ENCODE assay signal across 19 mouse cellular contexts in the genomic region with DNA sequence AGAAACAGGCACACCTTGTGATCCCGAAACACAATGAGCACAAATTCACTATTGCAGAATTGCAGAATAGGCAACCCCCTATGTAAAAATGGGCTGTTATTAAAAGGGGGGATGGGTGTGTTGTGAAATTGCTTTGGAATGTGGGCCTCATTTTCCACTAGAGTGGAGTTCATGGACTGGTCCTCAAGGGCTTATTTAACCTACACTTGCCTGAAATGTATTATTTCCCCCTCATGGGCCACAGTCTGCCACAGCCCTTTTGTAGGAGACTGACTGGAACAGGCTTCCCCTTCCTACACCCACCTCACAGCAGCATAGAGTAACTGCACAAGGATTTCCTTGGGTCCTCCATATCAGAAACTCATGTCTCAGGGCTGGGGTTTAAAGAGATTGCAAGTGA.
DNase-seq lines count a peak whose midpoint lies in the region; ATAC-seq and TF ChIP-seq lines count a peak whose summit lies in the region.
"Had no signal": no experiment of that assay in that cellular context is flagged by ENCODE, and none has a peak within 500 bp of the region (broad histone marks: within the 10 kb centered on the region; RNA-seq: fewer than 3 reads in every experiment).

No protein-coding gene starts in this region.

- no peak overlapping the region for H3K4me2 ChIP-seq in limb, embryonic 12.5 days
- no peak overlapping the region for H3K4me2 ChIP-seq in embryonic facial prominence, embryonic 12.5 days (replicated peaks)
- H3K4me2 ChIP-seq in embryonic facial prominence, embryonic 14.5 days (ENCODE audit: low read depth, low read length), result no peak overlapping the region
- no peak overlapping the region for H3K4me2 ChIP-seq in hindbrain, postnatal 0 days (ENCODE audit: low read depth, low read length)
- H3K4me2 ChIP-seq: heart, embryonic 13.5 days; hindbrain, embryonic 15.5 days had no signal

- H3K36me3 ChIP-seq in limb, embryonic 12.5 days, result no peaks in the 10 kb centered on the region
- H3K36me3 ChIP-seq in limb, embryonic 10.5 days, result no peaks in the 10 kb centered on the region
- no peaks in the 10 kb centered on the region for H3K36me3 ChIP-seq in embryonic facial prominence, embryonic 12.5 days
- no peaks in the 10 kb centered on the region for H3K36me3 ChIP-seq in embryonic facial prominence, embryonic 14.5 days (ENCODE audit: control insufficient read depth, insufficient read depth, low read length)
- no peaks in the 10 kb centered on the region for H3K36me3 ChIP-seq in hindbrain, postnatal 0 days (ENCODE audit: insufficient read depth, low read length)
- H3K36me3 ChIP-seq: heart, embryonic 13.5 days; hindbrain, embryonic 15.5 days had no signal

- no peak overlapping the region for H3K4me3 ChIP-seq in limb, embryonic 12.5 days (replicated peaks)
- H3K4me3 ChIP-seq in limb, embryonic 10.5 days, result no peak overlapping the region
- no peak overlapping the region for H3K4me3 ChIP-seq in embryonic facial prominence, embryonic 12.5 days
- no peak overlapping the region for H3K4me3 ChIP-seq in embryonic facial prominence, embryonic 14.5 days (ENCODE audit: low read depth, low read length)
- no peak overlapping the region for H3K4me3 ChIP-seq in hindbrain, postnatal 0 days (ENCODE audit: low read length)
- H3K4me3 ChIP-seq: heart, embryonic 13.5 days; hindbrain, embryonic 15.5 days had no signal

- peaks cover 41% of the 10 kb centered on the region for H3K4me1 ChIP-seq in limb, embryonic 12.5 days (replicated peaks)
- H3K4me1 ChIP-seq in limb, embryonic 10.5 days, result peaks cover 13% of the 10 kb centered on the region; the same call in 1 of the 2 replicates
- H3K4me1 ChIP-seq in embryonic facial prominence, embryonic 12.5 days, result no peaks in the 10 kb centered on the region
- no peaks in the 10 kb centered on the region for H3K4me1 ChIP-seq in embryonic facial prominence, embryonic 14.5 days (ENCODE audit: control insufficient read depth, insufficient read depth, low read length)
- H3K4me1 ChIP-seq in hindbrain, postnatal 0 days (ENCODE audit: insufficient read depth, low read length), result no peaks in the 10 kb centered on the region
- H3K4me1 ChIP-seq: hindbrain, embryonic 15.5 days had no signal

- no peak for TF ChIP-seq CTCF in hindbrain, postnatal 0 days (IDR thresholded peaks at IDR 0.05; ENCODE audit: low read depth)

- ATAC-seq in limb, embryonic 12.5 days (ENCODE audit: insufficient number of reproducible peaks, insufficient read depth, low FRiP score, low TSS enrichment, low read depth), result peak; percentile 75
- ATAC-seq in embryonic facial prominence, embryonic 12.5 days (ENCODE audit: insufficient number of reproducible peaks, insufficient read depth, low FRiP score, low TSS enrichment), result 0 out of 2 replicates have a peak, but pooled peaks have one; percentile 60
- peak; percentile 37; the same call in 1 of the 2 replicates for ATAC-seq in embryonic facial prominence, embryonic 14.5 days (ENCODE audit: low read depth)
- no peak for ATAC-seq in hindbrain, postnatal 0 days
- ATAC-seq: forebrain, embryonic 14.5 days; inflammation-experienced regulatory T-cells, adult 6 months had no signal

- H3K27ac ChIP-seq in limb, embryonic 12.5 days, result peak overlapping the region; percentile 51; the same call in 1 of the 2 replicates
- no peak overlapping the region for H3K27ac ChIP-seq in limb, embryonic 10.5 days
- H3K27ac ChIP-seq in embryonic facial prominence, embryonic 12.5 days, result no peak overlapping the region
- no peak overlapping the region for H3K27ac ChIP-seq in embryonic facial prominence, embryonic 14.5 days (replicated peaks; ENCODE audit: low read depth, low read length)
- H3K27ac ChIP-seq in hindbrain, postnatal 0 days, result no peak overlapping the region
- H3K27ac ChIP-seq: heart, embryonic 13.5 days; hindbrain, embryonic 15.5 days had no signal

- no peaks in the 10 kb centered on the region for H3K9me3 ChIP-seq in limb, embryonic 12.5 days
- H3K9me3 ChIP-seq in limb, embryonic 10.5 days (replicated peaks), result no peaks in the 10 kb centered on the region
- no peaks in the 10 kb centered on the region for H3K9me3 ChIP-seq in embryonic facial prominence, embryonic 12.5 days
- no peaks in the 10 kb centered on the region for H3K9me3 ChIP-seq in embryonic facial prominence, embryonic 14.5 days (ENCODE audit: control insufficient read depth, low read length)
- no peaks in the 10 kb centered on the region for H3K9me3 ChIP-seq in hindbrain, postnatal 0 days (ENCODE audit: low read length)
- H3K9me3 ChIP-seq: heart, embryonic 13.5 days; hindbrain, embryonic 15.5 days had no signal

- no peaks in the 10 kb centered on the region for H3K27me3 ChIP-seq in limb, embryonic 12.5 days
- H3K27me3 ChIP-seq in limb, embryonic 10.5 days (ENCODE audit: low read depth, poor library complexity, severe bottlenecking), result no peaks in the 10 kb centered on the region
- H3K27me3 ChIP-seq in embryonic facial prominence, embryonic 12.5 days, result no peaks in the 10 kb centered on the region
- no peaks in the 10 kb centered on the region for H3K27me3 ChIP-seq in embryonic facial prominence, embryonic 14.5 days (replicated peaks; ENCODE audit: control insufficient read depth, insufficient read depth, low read length)
- no peaks in the 10 kb centered on the region for H3K27me3 ChIP-seq in hindbrain, postnatal 0 days (ENCODE audit: insufficient read depth, low read length)
- H3K27me3 ChIP-seq: heart, embryonic 13.5 days; hindbrain, embryonic 15.5 days had no signal

- no peak overlapping the region for H3K9ac ChIP-seq in limb, embryonic 12.5 days (replicated peaks)
- no peak overlapping the region for H3K9ac ChIP-seq in embryonic facial prominence, embryonic 12.5 days
- no peak overlapping the region for H3K9ac ChIP-seq in embryonic facial prominence, embryonic 14.5 days (ENCODE audit: low read depth, low read length)
- H3K9ac ChIP-seq in hindbrain, postnatal 0 days (replicated peaks; ENCODE audit: low read length), result no peak overlapping the region
- H3K9ac ChIP-seq: heart, embryonic 13.5 days; hindbrain, embryonic 15.5 days had no signal

- WGBS in limb, embryonic 12.5 days, result 76% methylated on average over 1 of the region's 1 CpGs
- WGBS in limb, embryonic 10.5 days, result 92% methylated on average over 1 of the region's 1 CpGs
- 53% methylated on average over 1 of the region's 1 CpGs for WGBS in embryonic facial prominence, embryonic 12.5 days
- WGBS in embryonic facial prominence, embryonic 14.5 days, result 52% methylated on average over 1 of the region's 1 CpGs
- 61% methylated on average over 1 of the region's 1 CpGs for WGBS in hindbrain, postnatal 0 days

- DNase-seq in limb, embryonic 10.5 days (ENCODE audit: low spot score), result no peak
- peak; percentile 59 for DNase-seq in embryonic facial prominence, embryonic 14.5 days (ENCODE audit: low spot score)
- DNase-seq in retina, postnatal 1 day, result peak; percentile 62
- DNase-seq in hindbrain, postnatal 0 days (ENCODE audit: low spot score), result no peak
- no peak for DNase-seq in right cerebral cortex, adult 18-20 months
- DNase-seq: adrenal gland, adult 8-10 months; adrenal gland, postnatal 36 days; cerebellum, adult 2 months; cerebellum, postnatal 10 days; embryo, embryonic 11 days; gastrocnemius, postnatal 36 days; heart, adult 11 months; heart, postnatal 36 days had no signal

Comparison
In these comparisons a context has a peak if more than half of its experiments do, and no peak if none do; other contexts are left out.
1. DNase-seq: peak in embryonic facial prominence, embryonic 14.5 days (single experiment) and retina, postnatal 1 day (single experiment); none in limb, embryonic 10.5 days (single experiment), hindbrain, postnatal 0 days (single experiment) and right cerebral cortex, adult 18-20 months (single experiment).